Mouse (Mus musculus) erythroblast, adult 5-6 weeks (primary cell): ENCODE results near the gene Sap30bp. TPM values are rescaled to one million over a fixed set of nuclear protein-coding genes. Genes with fewer than 3 reads are reported as not detected.
A peak's percentile ranks its signal among the peaks of the same experiment; 100 is the strongest.

Source experiments
- ATAC-seq: replicated peaks from 2 replicates; pipeline ENCODE4 v1.8.0; 2016; ENCODE audit warnings: moderate number of reproducible peaks, mild to moderate bottlenecking, moderate TSS enrichment, inconsistent platforms; ENCODE audit not compliant: poor library complexity, low FRiP score, severe bottlenecking
- total RNA-seq, 2 experiments: library from RNA; stranded (forward) in 1 of 2; stranded (reverse) in 1 of 2; fragments of 150-400 nt in 1 of 2; fragments of 200-764, 138-1000 nt in 1 of 2; gene quantifications; 2 replicates each; pipeline versions ENCODE4 v1.2.3 to v1.2.4; 2015 to 2017; ENCODE audit warnings: low replicate concordance in 2 of 2

Gene Sap30bp
- total RNA-seq, 2 experiments from 2014 or later, result 6.3 to 75.6 TPM

DNA sequence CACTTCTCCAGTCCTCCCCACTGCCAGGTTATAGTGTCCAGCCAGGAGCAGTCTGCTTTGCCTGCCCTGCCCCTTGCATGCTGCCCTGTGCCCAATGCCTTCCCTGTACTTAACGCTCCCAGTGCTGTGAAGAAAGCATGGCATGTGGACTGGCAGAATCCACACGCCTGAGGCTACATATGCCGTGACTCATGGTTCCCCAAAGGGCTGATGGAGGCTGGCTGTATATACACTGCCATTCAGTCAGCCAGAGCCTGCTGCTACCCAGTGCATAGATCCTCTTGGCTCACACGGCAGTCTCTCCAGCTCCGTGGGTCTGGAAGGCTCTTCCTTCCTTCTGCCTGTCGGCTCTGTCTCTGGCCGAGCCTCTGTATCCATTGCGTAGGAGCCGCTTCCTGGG, 15.2 kb downstream of the Sap30bp start:
- no peak for ATAC-seq

DNA sequence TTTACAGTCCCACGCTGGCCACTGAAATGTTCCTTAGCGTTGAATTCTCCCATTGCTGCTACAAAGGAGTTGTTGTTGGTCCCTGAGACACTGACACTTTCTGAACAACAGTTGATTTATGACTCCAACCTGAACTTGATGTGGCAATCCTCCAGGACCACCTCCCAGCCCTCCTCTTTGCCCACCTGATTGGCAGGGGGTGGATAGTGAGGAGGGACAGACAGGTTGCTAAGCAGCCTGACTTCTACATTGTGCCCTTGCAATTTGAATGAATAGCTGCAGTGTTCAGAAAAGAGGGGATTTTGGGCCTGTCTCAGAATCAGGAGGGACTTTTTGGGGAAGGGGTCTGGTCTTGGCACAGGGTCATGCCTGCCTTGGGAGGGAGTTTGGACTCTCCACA, 17.6 kb downstream of the Sap30bp start:
- ATAC-seq, result no peak

DNA sequence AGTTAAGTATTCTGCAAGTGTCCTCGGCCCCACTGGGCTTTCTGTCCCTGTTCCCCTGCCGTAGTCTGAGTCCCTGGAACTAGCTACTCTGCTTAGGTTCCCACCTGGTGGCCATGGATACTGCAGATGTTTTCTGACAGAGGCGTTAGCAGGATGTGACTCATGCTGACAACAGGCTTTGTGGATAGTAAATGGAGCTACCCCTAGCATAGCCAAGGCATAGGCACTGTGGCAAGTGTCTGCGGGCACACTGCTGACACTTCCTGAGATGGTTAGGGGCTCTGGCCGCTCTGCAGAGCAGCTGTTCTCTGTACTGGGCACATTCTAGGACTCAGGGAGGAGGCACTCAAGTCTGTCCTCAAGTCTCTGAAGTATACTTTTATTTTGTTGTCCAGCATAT, 21.6 kb downstream of the Sap30bp start:
- no peak for ATAC-seq

DNA sequence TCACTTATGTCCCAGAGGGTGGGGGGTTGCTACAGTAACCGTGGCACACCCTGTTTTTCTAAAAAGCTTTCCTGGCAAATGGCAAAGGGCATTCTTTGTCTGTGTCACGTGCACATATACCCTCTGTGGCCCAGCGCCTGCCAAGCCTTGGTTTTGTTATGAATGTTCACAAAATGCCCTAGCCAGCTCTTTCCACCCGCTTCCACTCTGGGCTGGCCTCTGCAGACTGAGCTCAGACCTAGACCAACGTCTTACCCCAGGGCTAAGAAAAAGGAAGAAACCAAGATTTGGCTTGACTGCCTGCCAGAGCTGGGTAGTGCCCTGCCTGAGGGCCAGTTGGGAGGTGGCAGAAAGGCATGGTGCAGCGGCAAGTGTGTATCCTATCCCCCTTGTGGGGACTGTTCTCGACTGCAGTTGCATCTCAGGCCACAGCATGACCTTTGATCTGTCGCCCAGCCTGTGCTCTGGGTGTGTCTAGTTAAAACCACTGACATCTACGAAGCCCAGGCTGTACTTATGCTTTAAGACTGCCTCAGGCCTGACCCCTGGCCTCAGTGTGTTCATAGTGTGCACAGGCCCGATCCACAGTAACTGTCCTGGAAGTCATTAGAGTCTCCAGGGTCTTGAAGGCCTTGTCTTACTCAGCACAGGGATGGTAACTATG, 22.2 kb downstream of the Sap30bp start:
- ATAC-seq, result 0 out of 2 replicates have a peak, but pooled peaks have one; percentile 11

DNA sequence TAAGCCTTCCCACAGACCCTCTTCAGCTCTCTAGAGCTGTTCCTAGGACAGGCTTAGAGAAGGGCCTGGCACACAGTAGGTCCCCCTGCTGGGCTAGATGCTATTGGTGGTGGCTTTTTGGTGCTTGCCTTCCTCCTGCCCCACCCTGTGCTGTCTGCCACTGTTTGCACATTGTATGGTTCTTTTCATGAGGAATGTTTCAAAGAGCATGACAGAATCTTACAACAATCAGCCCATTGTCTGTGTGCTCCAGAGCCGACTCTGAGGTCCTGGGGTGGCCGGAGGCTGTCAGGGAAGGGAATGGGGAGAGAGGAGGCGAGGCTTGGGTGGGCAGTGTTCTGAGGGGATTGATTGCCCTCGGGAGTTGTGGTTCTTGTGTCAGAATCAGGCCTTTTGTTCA, 23.4 kb downstream of the Sap30bp start:
- no peak for ATAC-seq

DNA sequence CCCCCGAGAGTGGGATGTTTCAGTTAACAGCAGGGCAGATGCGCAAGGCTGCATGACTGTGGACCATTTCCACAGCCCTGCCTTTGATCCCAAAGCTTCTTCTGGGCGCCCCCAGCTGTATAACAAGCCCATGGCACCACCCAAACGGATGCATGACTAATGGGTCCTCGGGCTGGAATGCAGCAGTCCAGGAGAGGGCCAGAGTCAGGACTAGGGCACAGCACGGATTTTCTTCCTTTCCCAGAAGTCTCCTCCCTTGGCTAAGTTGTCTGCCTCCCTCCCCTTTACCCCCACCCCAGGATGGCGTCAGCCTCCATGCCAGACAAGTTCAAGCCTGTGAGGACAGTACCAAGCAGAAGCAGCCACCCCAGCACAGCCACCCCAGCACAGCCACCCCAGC, 24.9 kb downstream of the Sap30bp start:
- no peak for ATAC-seq

DNA sequence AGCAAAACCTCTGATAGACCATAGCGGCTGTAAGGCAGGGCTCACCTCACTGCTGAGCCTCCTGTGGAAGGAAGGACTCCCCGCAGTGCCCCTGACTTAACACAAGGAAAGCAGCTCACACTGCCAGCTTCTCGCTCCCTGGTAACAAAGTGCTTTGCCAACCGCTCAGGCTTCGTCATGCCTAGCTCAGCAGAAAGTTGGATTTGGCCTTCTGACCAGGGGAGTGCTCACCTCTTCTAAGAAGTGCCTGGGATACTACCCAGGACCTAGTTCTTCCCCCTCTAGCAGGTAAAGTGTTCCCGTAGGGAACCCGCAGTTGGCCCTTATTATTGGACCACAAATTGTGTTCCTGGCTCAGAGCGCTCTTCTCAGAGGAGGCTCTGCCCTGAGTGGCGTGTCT, 25.9 kb downstream of the Sap30bp start:
- no peak for ATAC-seq

DNA sequence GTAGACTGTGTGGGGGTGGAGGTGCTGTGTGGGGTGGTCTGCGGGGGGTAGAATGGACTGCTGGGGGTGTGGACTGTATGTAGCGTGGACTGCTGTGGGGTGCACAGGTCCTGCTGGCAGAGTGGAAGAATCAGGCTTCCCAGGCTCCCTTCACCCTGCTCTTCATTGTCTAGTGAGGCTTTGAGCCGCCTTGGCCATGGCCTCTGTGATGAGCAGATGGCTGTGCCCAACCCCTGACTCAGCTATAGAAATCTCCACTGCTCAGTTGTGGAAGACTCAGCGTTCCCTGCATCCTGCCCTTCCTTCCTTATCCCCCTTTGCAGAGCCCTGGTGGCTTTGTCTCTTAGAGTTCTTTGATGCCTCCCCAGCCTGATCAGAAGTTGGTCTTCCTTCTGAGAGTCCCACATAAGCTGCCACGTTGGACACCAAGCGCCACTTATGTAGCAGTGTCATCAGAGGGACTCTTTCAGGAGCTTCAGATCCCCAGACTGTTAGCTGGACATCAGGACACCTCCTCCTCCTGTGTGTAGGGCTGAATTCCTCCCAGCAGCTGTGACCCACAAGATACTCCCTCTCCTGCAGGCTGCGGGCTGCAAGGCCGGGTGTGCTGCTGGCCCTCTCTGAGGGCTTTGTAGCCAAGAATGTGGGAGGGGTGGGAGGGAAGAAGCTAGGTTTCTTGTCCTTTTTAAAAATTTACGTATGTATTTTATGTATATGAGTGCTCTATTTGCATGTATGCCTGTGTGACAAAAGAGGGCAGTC, 29.8 kb downstream of the Sap30bp start:
- no peak for ATAC-seq

DNA sequence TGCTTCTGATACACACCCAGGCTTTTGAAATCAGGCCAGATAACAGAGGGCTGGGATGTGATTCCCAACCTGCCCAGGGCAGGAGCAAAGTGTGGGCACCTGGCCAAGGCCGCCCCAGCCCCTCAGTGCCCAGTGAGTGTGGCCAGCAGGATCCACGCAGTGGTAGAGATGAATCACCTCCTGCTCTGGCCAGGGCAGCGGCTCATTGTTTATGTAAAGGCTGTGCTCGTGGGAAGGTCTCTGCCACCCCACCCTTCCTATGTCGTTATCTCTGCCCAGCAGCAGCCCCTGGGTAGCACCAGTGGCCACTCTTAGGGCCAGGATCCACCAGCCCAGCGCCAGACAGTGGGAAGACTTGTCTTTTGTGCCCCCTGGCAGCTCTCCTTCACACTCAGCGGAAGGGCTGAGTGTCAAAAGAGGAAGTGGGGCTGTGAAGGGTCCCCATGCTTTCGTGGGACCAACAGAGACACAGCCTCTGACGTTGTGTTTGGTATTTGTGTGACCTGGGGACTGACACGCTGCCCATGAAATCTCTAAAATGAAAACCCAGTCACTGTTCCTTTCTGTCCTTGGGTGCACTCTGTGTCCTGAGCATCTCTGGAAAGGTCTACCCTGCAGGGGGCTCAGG, 32.0 kb downstream of the Sap30bp start:
- ATAC-seq, result 0 out of 2 replicates have a peak, but pooled peaks have one; percentile 17

DNA sequence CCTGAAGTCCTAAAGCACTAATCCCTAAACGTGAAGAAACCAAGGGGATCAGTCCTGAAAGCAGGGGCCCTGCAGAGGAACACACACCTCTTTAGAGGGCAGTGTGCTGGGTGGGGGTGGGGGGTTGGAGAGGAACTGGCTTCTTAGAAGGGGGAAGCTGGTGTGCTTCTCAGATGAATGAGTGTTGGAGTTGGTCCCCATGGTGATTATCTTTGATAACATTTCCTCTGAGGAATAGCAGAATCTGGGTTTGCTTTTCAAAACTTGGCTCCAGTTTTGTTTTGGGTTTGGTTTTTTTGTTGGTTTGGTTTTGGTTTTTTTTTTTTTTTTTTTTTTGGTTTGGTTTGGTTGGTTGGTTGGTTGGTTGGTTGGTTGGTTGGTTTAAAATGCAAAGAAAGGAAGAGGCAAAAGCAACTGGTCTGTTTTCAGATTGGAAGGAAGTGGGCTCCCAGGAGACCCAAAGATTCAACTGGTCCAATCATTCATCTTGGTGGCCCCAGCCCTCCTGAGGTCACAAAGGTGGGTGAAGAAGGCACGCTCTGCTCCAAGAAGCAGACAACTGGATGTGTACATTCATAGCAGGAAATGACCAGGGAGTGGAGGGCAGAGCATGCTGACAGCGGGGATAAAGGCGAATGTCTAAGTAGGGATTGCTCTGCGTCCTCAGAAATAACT, 35.8 kb downstream of the Sap30bp start:
- no peak for ATAC-seq

DNA sequence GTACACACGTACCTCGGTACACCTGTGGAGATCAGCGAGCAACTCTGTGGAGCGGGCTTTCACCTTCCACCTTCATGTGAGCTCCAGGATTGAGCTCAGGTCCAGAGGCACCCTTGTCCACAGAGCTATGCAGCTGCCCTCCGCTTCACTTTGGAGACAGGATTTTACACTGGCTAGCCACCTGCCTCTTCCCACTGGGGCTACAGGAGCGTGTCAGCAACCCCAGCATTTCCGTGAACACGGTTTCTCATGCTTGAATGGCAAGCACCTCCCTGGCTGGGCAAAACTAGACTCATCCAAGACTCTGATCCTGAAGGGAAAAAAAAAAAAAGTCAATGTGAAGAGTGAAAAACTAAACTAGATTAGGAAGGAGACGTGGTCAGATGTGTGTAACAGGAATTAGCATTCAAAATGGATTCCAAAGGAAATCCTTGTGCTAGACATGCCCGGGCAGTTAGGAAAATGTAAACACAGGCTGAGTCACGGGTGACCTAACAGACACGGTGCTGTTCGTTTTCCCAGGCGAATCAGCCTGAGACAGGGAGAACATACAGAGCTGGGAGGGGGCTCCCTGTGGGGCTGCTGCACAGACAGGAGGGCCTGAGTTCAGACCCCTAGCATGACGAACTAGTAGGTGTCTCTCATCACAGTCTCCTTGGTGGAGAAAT, 37.1 kb downstream of the Sap30bp start:
- no peak for ATAC-seq

DNA sequence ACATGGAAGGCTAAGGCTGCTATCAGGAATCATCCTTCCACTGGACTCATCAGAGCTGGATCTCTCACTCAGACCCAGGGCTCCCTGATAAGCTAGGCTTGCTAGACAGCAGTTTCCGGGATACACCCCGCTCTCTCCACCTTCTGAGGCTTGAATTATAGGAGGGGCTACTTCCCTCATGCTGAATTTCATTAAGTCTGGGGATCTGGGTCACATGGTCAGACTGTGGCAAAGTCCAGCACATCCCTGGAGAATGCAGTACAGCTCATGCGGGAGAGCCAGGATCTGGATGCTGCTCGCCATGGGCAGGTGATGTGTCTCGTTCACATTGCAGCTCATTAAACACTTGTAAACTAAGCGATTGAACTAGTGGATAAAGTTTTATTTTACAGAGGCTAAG, 37.9 kb downstream of the Sap30bp start:
- no peak for ATAC-seq

DNA sequence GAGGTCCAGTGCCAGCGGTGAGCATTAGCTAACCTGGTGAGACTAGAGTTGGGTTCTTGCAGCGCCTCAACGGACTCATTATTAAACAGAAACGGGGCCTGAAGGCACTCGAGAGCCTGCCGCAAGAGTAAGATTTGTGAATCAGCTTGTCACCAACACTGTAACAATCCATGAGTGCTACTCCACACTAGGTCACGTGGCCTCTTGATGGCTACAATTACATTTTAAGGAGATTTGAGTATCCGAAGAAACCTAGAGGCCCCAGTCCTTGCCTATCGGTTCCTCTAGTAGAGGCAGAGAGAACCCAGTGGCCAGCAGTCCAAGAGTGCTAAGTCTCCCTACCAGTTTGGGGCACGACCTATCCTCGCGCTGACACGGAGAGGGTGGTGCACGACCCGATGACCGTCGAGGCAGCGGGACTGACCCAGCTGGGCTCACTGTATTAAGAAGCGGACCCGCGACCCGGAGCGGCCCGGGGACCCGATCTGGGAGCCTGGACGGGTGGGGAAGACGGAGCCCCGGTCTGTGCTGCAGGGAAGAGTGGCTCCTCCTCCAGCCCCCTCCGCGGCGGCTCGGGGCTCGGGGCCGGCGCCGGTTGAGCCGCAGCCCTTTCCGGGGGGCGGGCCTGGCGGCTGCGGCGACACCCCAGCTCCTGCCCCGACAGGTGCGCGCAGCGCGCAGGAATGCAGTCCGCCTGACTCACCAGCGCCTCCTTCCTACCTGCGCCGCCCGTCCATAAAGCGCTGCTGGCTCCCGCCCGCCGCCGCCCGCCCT, 41.4 kb downstream of the Sap30bp start, which contains the start of gene Itgb4:
Gene Itgb4 (plus strand): TSS at position 401 of the 774 bp plus-strand sequence.
- no peak for ATAC-seq

DNA sequence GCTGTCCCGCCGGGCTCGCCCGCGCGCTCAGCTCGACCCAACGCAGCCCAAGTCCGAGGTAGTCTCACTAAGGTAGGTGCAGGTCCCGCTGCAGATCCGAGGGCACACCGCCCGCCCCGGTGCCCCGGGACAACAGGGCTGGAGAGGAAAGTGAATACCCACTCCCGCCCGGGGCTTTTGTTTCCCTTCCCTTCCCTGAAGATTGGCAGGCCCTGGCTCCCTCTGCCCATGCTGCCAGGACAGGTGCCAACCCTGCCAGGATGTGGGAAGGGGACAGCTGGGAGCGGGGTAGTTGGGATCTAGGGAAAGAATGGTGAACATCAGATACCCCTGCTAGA, 42.0 kb downstream of the Sap30bp start:
- no peak for ATAC-seq

DNA sequence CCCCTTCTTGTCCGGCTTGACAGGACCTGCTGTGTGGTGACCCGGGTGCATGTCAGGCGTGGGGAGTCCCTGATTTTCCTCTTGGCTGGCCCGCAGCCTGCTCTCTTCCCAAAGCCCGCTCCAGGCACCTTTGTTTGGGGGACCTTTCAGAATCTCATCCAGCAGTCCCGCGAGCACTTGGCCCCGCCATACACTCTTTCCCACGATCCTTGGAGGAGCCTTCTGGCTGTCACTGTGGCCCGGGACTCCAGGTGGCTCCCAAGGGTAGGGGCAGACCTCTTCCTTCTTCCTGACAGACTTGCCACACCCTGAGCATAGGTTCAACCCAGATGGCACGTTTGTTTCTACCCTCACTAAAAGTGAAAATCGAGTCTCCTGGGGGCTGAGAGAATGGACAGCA, 42.5 kb downstream of the Sap30bp start:
- no peak for ATAC-seq

DNA sequence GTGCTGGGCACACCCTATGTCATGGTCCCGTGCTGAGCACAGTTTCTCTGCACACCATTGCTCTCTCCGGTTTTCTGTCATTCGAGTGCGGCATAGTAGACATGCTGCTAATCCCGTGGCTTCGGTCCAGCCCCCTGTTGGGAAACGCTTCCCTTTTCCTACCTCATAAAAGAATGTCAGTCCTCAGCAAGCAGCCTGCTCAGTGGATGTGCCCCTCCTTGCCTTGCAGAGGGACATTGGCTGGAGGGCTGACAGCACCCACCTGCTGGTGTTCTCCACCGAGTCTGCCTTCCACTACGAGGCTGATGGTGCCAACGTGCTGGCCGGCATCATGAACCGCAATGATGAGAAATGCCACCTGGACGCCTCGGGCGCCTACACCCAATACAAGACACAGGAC, 49.4 kb downstream of the Sap30bp start:
- no peak for ATAC-seq

DNA sequence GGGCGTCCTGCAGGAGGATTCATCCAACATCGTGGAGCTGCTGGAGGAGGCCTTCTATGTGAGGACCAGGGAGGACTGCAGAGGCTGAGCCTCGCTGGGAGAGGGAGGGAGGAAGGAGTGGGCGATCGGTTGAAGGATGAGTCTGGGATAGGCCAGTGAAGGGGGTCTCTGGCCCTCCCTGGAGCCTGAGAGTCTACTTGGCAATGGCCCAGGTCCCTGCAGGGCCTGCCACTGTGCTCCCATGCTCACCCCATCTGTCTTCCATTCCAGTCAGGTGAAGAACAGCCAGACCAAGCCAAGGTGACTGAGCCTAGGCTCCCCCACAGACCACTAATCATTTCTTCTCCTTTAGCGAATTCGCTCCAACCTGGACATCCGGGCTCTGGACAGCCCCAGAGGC, 50.2 kb downstream of the Sap30bp start:
- no peak for ATAC-seq

DNA sequence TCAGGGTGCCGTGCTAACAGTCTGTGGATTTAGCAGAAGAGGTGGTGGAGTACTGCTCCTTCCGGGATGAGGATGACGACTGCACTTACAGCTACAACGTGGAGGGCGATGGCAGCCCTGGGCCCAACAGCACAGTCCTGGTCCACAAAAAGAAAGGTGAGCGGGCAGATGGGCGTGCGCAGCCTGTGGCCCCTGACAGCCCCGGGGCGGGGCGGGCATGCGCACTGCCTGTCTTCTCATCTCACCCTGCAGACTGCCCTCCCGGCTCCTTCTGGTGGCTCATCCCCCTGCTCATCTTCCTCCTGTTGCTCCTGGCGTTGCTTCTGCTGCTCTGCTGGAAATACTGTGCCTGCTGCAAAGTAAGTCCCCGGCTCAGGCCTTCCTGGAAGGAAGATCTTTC, 56.6 kb downstream of the Sap30bp start:
- no peak for ATAC-seq

DNA sequence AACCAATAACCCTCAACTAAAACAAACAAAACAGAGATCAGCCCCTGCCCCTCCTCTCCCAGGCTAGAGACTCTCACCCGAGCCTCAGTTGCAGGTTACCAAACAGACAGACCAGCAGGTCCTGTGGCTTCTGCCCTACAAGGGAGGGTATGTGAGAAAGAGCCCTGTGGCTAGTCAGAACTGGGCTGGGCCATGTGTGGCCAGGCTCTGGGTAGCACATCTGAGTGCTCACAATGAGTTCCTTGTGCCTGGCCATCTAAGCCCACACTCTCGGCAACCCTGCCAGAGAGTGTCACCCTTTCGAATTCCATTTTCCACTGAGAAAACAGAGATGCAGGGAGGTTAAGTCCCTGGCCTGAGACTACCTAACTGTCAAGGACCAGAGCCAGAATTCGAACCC, 59.0 kb downstream of the Sap30bp start:
- no peak for ATAC-seq
